ENCODE assay signal across 8 mouse cellular contexts in the genomic region with DNA sequence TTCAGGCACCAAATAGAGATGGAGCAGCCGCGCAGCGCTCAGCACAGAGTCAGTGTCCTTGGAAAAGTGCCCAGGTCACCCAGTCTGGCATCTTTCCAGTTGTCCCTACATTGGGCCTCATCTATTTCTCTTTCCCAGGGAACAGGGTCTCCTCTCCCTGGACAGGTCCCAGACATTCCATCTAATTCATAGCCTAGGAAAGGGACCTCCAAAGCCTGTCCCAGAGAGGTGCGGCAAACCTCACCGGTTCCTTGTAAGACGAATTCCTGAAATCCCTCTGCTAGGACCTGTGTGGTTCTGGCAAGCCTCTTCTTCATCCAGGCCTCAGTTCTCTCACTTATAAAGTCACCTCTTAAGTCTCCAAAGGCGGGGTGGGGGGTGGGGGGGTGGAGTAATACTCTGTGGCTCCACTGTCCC. TPM values are rescaled to one million over a fixed set of nuclear protein-coding genes. Genes with fewer than 3 reads are reported as not detected.
DNase-seq lines count a peak whose midpoint lies in the region; ATAC-seq and TF ChIP-seq lines count a peak whose summit lies in the region.

No protein-coding gene starts in this region.

- peaks cover 14% of the 10 kb centered on the region for H3K4me1 ChIP-seq in ES-Bruce4 (ENCODE audit: control insufficient read depth, insufficient read depth, low read length)
- peaks cover 74% of the 10 kb centered on the region for H3K4me1 ChIP-seq in heart, embryonic 10.5 days
- peaks cover 30% of the 10 kb centered on the region for H3K4me1 ChIP-seq in stomach, embryonic 14.5 days (ENCODE audit: control insufficient read depth, insufficient read depth, low read length)

- H3K9ac ChIP-seq in ES-Bruce4 (ENCODE audit: low read depth, poor library complexity, severe bottlenecking): no peak overlapping the region
- H3K9ac ChIP-seq in stomach, embryonic 14.5 days (replicated peaks; ENCODE audit: low read depth, low read length): no peak overlapping the region

- H3K9me3 ChIP-seq in ES-Bruce4 (replicated peaks; ENCODE audit: control insufficient read depth, insufficient read depth, low read length, poor library complexity, severe bottlenecking): no peaks in the 10 kb centered on the region
- H3K9me3 ChIP-seq in heart, embryonic 10.5 days: no peaks in the 10 kb centered on the region
- H3K9me3 ChIP-seq in stomach, embryonic 14.5 days (ENCODE audit: control insufficient read depth, low read depth, low read length): no peaks in the 10 kb centered on the region

- H3K4me3 ChIP-seq in ES-Bruce4 (ENCODE audit: low read depth, low read length): no peak overlapping the region
- peak overlapping the region; percentile 8; the same call in 1 of the 2 replicates for H3K4me3 ChIP-seq in heart, embryonic 10.5 days
- H3K4me3 ChIP-seq in stomach, embryonic 14.5 days (ENCODE audit: low read depth, low read length): no peak overlapping the region
- H3K4me3 ChIP-seq in left cerebral cortex, adult 2 months: no peak overlapping the region

- 26% methylated on average over 6 of the region's 7 CpGs for WGBS in heart, embryonic 10.5 days
- 45% methylated on average over 6 of the region's 7 CpGs for WGBS in stomach, embryonic 14.5 days

- H3K27me3 ChIP-seq in ES-Bruce4 (ENCODE audit: control insufficient read depth, insufficient read depth, low read length, poor library complexity, severe bottlenecking): no peaks in the 10 kb centered on the region
- 0 out of 2 replicates have a peak, but pooled peaks cover 4% of the 10 kb centered on the region for H3K27me3 ChIP-seq in heart, embryonic 10.5 days (ENCODE audit: insufficient read depth, poor library complexity, severe bottlenecking)
- H3K27me3 ChIP-seq in stomach, embryonic 14.5 days (ENCODE audit: control insufficient read depth, insufficient read depth, low read length): no peaks in the 10 kb centered on the region

- no peak for TF ChIP-seq CTCF in ES-Bruce4 (IDR thresholded peaks at IDR 0.05; ENCODE audit: low read depth, low read length)
- no peak for TF ChIP-seq CTCF in left cerebral cortex, adult 2 months (IDR thresholded peaks at IDR 0.05)

- peak overlapping the region; percentile 39; the same call in 1 of the 2 replicates for H3K27ac ChIP-seq in ES-Bruce4 (ENCODE audit: insufficient read depth, low read length)
- peak overlapping the region; percentile 88 for H3K27ac ChIP-seq in heart, embryonic 10.5 days
- H3K27ac ChIP-seq in stomach, embryonic 14.5 days (ENCODE audit: low read length): peak overlapping the region; percentile 52; the same call in 1 of the 2 replicates
- no peak overlapping the region for H3K27ac ChIP-seq in left cerebral cortex, adult 2 months

- intact Hi-C loops in left cerebral cortex, adult 2 months (cut with DNase I): no loop called here

- DNase-seq in adrenal gland, postnatal 14 days: peak; percentile 84
- DNase-seq in heart, embryonic 10.5 days (ENCODE audit: low spot score): no peak
- DNase-seq in kidney, postnatal 25 days: peak; percentile 71 to 79
- no peak for DNase-seq in left cerebral cortex, adult 2 months (ENCODE audit: extremely low spot score in 1 of 2, low spot score in 2 of 2)
- DNase-seq in c-Kit-positive CD71-positive TER-119-positive erythroid progenitor cells, embryonic 14.5 days (ENCODE audit: low spot score): no peak
- DNase-seq in layer of hippocampus, postnatal 10 days (ENCODE audit: low spot score in 2 of 2): no peak

- ATAC-seq in stomach, embryonic 14.5 days (ENCODE audit: insufficient number of reproducible peaks, insufficient read depth, low FRiP score, low read depth): no peak

- H3K36me3 ChIP-seq in ES-Bruce4 (ENCODE audit: control insufficient read depth, insufficient read depth, low read length, poor library complexity, severe bottlenecking): 0 out of 2 replicates have a peak, but pooled peaks cover 7% of the 10 kb centered on the region
- peaks cover 39% of the 10 kb centered on the region for H3K36me3 ChIP-seq in heart, embryonic 10.5 days
- H3K36me3 ChIP-seq in stomach, embryonic 14.5 days (ENCODE audit: control insufficient read depth, insufficient read depth, low read length): peaks cover 29% of the 10 kb centered on the region; the same call in 1 of the 2 replicates

- TF ChIP-seq POLR2A in ES-Bruce4 (IDR thresholded peaks at IDR 0.05; ENCODE audit: insufficient read depth, low read length): no peak

- no peak overlapping the region for H3K4me2 ChIP-seq in stomach, embryonic 14.5 days (replicated peaks; ENCODE audit: low read depth, low read length)

- TF ChIP-seq EP300 in ES-Bruce4 (IDR thresholded peaks at IDR 0.05; ENCODE audit: insufficient read depth, low read depth, low read length): no peak

RNA-seq across cellular contexts. Expression of a gene that starts 30.6 kb away (rescaled TPM):
- 7.1 and 9.3 TPM in 2 replicates for polyA plus RNA-seq in ES-Bruce4 (2011; ENCODE audit: insufficient read depth, insufficient read length, low read depth, missing spikeins)
- 66.4 and 66.5 TPM in 2 replicates for total RNA-seq in adrenal gland, postnatal 14 days (2021)
- polyA plus RNA-seq in heart, embryonic 10.5 days (2016; fragmentation: Nextera tagmentation; extraction: Ambion mirVana): 40.1 and 47.7 TPM in 2 replicates
- polyA plus RNA-seq in stomach, embryonic 14.5 days (2014; fragmentation: Nextera tagmentation; extraction: Ambion mirVana): 18.5 and 18.8 TPM in 2 replicates
- total RNA-seq in left cerebral cortex, adult 2 months (2021): 10 to 100 TPM; 18.2 to 22.5 TPM
- 10 to 100 TPM; 22.1 to 28.4 TPM for total RNA-seq in layer of hippocampus, postnatal 10 days (2021)

RNA-seq across cellular contexts. Expression of a gene that starts 31.0 kb away (rescaled TPM):
- 13.6 and 15.4 TPM in 2 replicates for polyA plus RNA-seq in ES-Bruce4 (2011; ENCODE audit: insufficient read depth, insufficient read length, low read depth, missing spikeins)
- total RNA-seq in adrenal gland, postnatal 14 days (2021): 117 and 147 TPM in 2 replicates
- 83.5 and 102 TPM in 2 replicates for polyA plus RNA-seq in heart, embryonic 10.5 days (2016; fragmentation: Nextera tagmentation; extraction: Ambion mirVana)
- polyA plus RNA-seq in stomach, embryonic 14.5 days (2014; fragmentation: Nextera tagmentation; extraction: Ambion mirVana): 94.3 and 99.0 TPM in 2 replicates
- 10 to 100 TPM; 87.2 to 87.6 TPM for total RNA-seq in left cerebral cortex, adult 2 months (2021)
- 10 to 100 TPM; 55.3 to 59.8 TPM for total RNA-seq in layer of hippocampus, postnatal 10 days (2021)

RNA-seq across cellular contexts. Expression of a gene that starts 47.6 kb away (rescaled TPM):
- 26.3 and 38.1 TPM in 2 replicates for polyA plus RNA-seq in ES-Bruce4 (2011; ENCODE audit: insufficient read depth, insufficient read length, low read depth, missing spikeins)
- 30.0 and 30.2 TPM in 2 replicates for total RNA-seq in adrenal gland, postnatal 14 days (2021)
- polyA plus RNA-seq in heart, embryonic 10.5 days (2016; fragmentation: Nextera tagmentation; extraction: Ambion mirVana): 25.8 and 29.7 TPM in 2 replicates
- 26.9 and 27.9 TPM in 2 replicates for polyA plus RNA-seq in stomach, embryonic 14.5 days (2014; fragmentation: Nextera tagmentation; extraction: Ambion mirVana)
- 10 to 100 TPM; 39.1 to 50.4 TPM for total RNA-seq in left cerebral cortex, adult 2 months (2021)
- total RNA-seq in layer of hippocampus, postnatal 10 days (2021): 10 to 100 TPM; 46.2 to 53.9 TPM

RNA-seq across cellular contexts. Expression of a gene that starts 47.7 kb away (rescaled TPM):
- 19.3 and 21.3 TPM in 2 replicates for polyA plus RNA-seq in ES-Bruce4 (2011; ENCODE audit: insufficient read depth, insufficient read length, low read depth, missing spikeins)
- 30.2 and 30.5 TPM in 2 replicates for total RNA-seq in adrenal gland, postnatal 14 days (2021)
- polyA plus RNA-seq in heart, embryonic 10.5 days (2016; fragmentation: Nextera tagmentation; extraction: Ambion mirVana): 51.3 and 62.1 TPM in 2 replicates
- 27.2 and 27.4 TPM in 2 replicates for polyA plus RNA-seq in stomach, embryonic 14.5 days (2014; fragmentation: Nextera tagmentation; extraction: Ambion mirVana)
- 100 to 1,000 TPM; 154 to 158 TPM for total RNA-seq in left cerebral cortex, adult 2 months (2021)
- total RNA-seq in layer of hippocampus, postnatal 10 days (2021): 100 to 1,000 TPM; 100 to 102 TPM

Comparison
In these comparisons a context has a peak if more than half of its experiments do, and no peak if none do; other contexts are left out.
1. DNase-seq: peak in adrenal gland, postnatal 14 days (single experiment) and kidney, postnatal 25 days (2 of 2); none in heart, embryonic 10.5 days (single experiment), left cerebral cortex, adult 2 months (0 of 2), c-Kit-positive CD71-positive TER-119-positive erythroid progenitor cells, embryonic 14.5 days (single experiment) and layer of hippocampus, postnatal 10 days (0 of 2).